Mouse (Mus musculus): Measurements from ENCODE around the gene Cxxc4.

The Cxxc4 gene

GRCm38 (mm10) chr3:134254221-134254620, 17.9 kb downstream of the Cxxc4 start:
- DNase-seq (ENCODE audit: low spot score): no peak

- DNase-seq (ENCODE audit: low spot score): no peak
Observed at GRCm38 (mm10) chr3:134258715-134259114, 22.4 kb downstream of the Cxxc4 start.

GRCm38 (mm10) chr3:134259300-134259699, 23.0 kb downstream of the Cxxc4 start:
- no peak for DNase-seq (ENCODE audit: low spot score)

- DNase-seq (ENCODE audit: low spot score): no peak
Observed at GRCm38 (mm10) chr3:134279655-134280054, 43.4 kb downstream of the Cxxc4 start.

GRCm38 (mm10) chr3:134281527-134282370, 45.5 kb downstream of the Cxxc4 start:
- no peak for DNase-seq (ENCODE audit: low spot score)

GRCm38 (mm10) chr3:134295217-134295616, 58.9 kb downstream of the Cxxc4 start:
- DNase-seq (ENCODE audit: low spot score): no peak

- DNase-seq (ENCODE audit: low spot score): no peak
Observed at GRCm38 (mm10) chr3:134302681-134303491, 66.6 kb downstream of the Cxxc4 start.

GRCm38 (mm10) chr3:134303492-134303808, 67.2 kb downstream of the Cxxc4 start:
- no peak for DNase-seq (ENCODE audit: low spot score)

- no peak for DNase-seq (ENCODE audit: low spot score)
Observed at GRCm38 (mm10) chr3:134306507-134306906, 70.2 kb downstream of the Cxxc4 start.

- DNase-seq (ENCODE audit: low spot score): no peak
Observed at GRCm38 (mm10) chr3:134307801-134308200, 71.5 kb downstream of the Cxxc4 start.

Data from spleen, adult 12 weeks (tissue).